Mouse (Mus musculus) hindbrain, postnatal 0 days (tissue): ENCODE data around the gene Plcl1. TPM values are rescaled to one million over a fixed set of nuclear protein-coding genes. Genes with fewer than 3 reads are reported as not detected.

Experiments
- ATAC-seq: fragments of 200-750 bp; cut with Nextera tagmentation; 2 replicates; pipeline ENCODE4 v1.8.0; 2017; ENCODE audit warnings: mild to moderate bottlenecking, moderate TSS enrichment, moderate library complexity
- DNase-seq: peaks from one replicate; pipeline ENCODE4 v3.0.0-alpha.2; 2015; ENCODE audit warnings: low spot score
- H3K27ac ChIP-seq: fragments of 300-500 bp; sonication (generic); 2 replicates; pipeline ENCODE4 v1.5.1; 2014; ENCODE audit warnings: mild to moderate bottlenecking
- H3K27me3 ChIP-seq: fragments of 300-500 bp; sonication (generic); 2 replicates; pipeline ENCODE4 v1.6.1; 2014; ENCODE audit warnings: low read length, mixed read lengths; ENCODE audit not compliant: insufficient read depth
- H3K36me3 ChIP-seq: fragments of 300-500 bp; sonication (generic); 2 replicates; pipeline ENCODE4 v1.6.1; 2014; ENCODE audit warnings: low read length, mixed read lengths; ENCODE audit not compliant: insufficient read depth
- H3K4me1 ChIP-seq: fragments of 300-500 bp; sonication (generic); 2 replicates; pipeline ENCODE4 v1.6.1; 2014; ENCODE audit warnings: antibody characterized with exemption, low read length, mixed read lengths; ENCODE audit not compliant: insufficient read depth
- H3K4me2 ChIP-seq: fragments of 300-500 bp; sonication (generic); 2 replicates; pipeline ENCODE4 v1.6.1; 2014; ENCODE audit warnings: low read depth, mild to moderate bottlenecking, low read length, moderate library complexity, mixed read lengths
- H3K4me3 ChIP-seq: fragments of 300-500 bp; sonication (generic); 2 replicates; pipeline ENCODE4 v1.5.1; 2014; ENCODE audit warnings: low read length
- H3K9ac ChIP-seq: fragments of 300-500 bp; sonication (generic); replicated peaks from 2 replicates; pipeline ENCODE4 v1.6.1; 2014; ENCODE audit warnings: mild to moderate bottlenecking, low read length, moderate library complexity, mixed read lengths
- H3K9me3 ChIP-seq: fragments of 300-500 bp; sonication (generic); 2 replicates; pipeline ENCODE4 v1.6.1; 2016; ENCODE audit warnings: low read length, mixed read lengths
- CTCF ChIP-seq: IDR thresholded peaks from 2 replicates; pipeline ENCODE4 v1.5.1; 2016; ENCODE audit warnings: antibody characterized with exemption, control low read depth, low read depth
- WGBS: fragments of 180-500 bp; shearing (Covaris S2); extraction: QIAGEN DNeasy Blood & Tissue Kit; methylation state at CpG from one replicate; pipeline ENCODE4 v1.1.7; 2014; 5-methylcytosine and 5-hydroxymethylcytosine counted together
- polyA plus RNA-seq: library from polyadenylated mRNA; unstranded; fragments of >200 nt; fragmentation: Nextera tagmentation; extraction: Ambion mirVana; gene quantifications from 2 replicates; pipeline ENCODE4 v1.2.1, GENCODE M21; 2015
- total RNA-seq: library from RNA; depleted of rRNA; stranded (reverse); fragments of >200 nt; gene quantifications from 2 replicates; pipeline ENCODE4 v1.2.3, GENCODE M21; 2014

Plcl1 gene
- total and polyA plus RNA-seq, 2 experiments from 2014 or later: 4.0 to 7.2 TPM

DNA sequence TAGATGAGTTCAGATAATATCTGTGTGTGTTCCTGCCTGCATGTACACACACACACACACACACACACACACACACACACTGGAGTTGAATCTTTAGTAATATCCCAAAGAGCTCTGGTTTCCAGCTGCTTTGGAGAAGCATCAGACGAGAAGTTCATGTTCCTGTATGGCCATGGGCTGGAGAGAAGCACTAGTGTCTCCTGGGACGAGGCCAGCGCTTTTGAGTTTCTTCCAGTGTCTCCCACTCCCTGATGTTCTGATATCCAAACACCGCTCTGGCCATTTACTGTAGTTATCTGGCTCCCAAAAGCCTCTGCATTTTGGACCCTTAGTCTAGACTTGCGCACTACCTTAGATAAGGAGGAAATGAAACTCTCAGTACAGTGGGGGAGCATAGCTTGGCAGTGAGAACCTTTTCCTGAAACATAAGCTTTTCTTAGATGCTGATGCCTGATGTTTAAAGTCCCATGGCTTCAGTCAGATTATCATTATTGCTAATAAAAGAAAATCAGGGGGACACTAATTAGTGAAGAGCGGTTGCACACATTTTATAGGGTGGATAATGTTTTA, 207.1 kb downstream of the Plcl1 start:
- ATAC-seq: no peak
- Histone ChIP-seq H3K4me3 (no peak overlapping the region), H3K36me3 (no peaks in the 10 kb centered on the region), H3K9me3 (no peaks in the 10 kb centered on the region), H3K4me2 (no peak overlapping the region), H3K4me1 (no peaks in the 10 kb centered on the region), H3K9ac (no peak overlapping the region), H3K27ac (no peak overlapping the region), H3K27me3 (no peaks in the 10 kb centered on the region)
- 85% methylated on average over 6 of the region's 6 CpGs for WGBS
- no peak for TF ChIP-seq CTCF
- DNase-seq: no peak

DNA sequence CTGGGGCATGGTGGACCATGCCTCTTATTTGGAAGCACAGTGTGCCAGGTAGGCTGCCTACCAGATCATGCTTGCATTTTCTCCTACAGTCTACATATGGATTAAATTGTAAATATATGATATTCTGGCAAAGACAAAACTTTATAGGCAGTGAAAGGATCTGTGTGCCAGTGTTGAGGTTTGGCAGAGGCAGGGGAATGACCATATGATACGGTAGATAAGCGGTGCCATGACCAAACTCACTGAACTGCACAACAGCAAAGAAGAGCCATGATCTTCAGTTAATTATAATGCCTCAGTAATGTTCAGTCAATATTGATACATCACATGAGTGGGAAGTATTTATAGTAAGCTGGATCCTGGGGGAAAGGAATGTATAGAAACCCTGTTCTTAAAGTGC, 212.1 kb downstream of the Plcl1 start:
- Histone ChIP-seq H3K27ac (no peak overlapping the region), H3K27me3 (no peaks in the 10 kb centered on the region), H3K4me3 (no peak overlapping the region), H3K9ac (no peak overlapping the region), H3K4me1 (0 out of 2 replicates have a peak, but pooled peaks cover 3% of the 10 kb centered on the region), H3K9me3 (no peaks in the 10 kb centered on the region), H3K36me3 (no peaks in the 10 kb centered on the region), H3K4me2 (no peak overlapping the region)
- DNase-seq (no peak), ATAC-seq (no peak)
- 89% methylated on average over 2 of the region's 2 CpGs for WGBS
- no peak for TF ChIP-seq CTCF

DNA sequence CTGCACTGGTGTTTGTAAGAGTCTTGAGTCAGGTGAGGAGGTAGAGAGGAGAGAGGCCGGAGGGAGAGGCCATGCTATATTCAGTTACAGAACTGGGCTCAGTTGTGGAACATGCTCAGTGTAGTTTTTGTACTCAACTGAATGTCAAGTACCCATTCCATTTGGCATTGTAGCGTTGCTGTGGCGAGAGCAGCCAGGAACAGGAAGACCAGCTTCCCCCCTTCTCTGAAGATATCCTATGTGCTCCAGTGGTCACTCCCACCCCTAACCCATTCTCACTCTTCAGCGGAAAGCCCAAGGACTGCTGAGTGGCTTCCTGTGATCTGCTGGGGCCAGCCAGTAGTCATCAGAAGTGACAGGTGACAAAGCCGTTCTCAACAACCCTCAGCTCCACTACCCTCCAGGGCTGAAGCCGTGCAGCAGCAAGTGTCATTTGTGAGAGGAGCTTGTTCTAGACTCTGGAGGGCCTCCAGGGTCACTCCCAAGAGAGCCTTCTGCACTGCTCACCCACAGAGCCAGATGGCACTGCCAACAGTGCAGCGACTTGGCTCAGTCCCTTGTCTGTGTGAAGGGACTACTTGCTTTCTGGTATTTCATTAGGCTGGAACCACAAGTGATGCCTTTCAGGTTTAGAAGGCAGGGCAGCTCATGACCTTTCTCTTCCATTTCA, 213.0 kb downstream of the Plcl1 start:
- DNase-seq (peak; percentile 55), ATAC-seq (peak; percentile 85)
- peak; percentile 7; the same call in 1 of the 2 replicates for TF ChIP-seq CTCF
- peak overlapping the region; percentile 27; the same call in 1 of the 2 replicates for H3K27ac ChIP-seq
- no peak overlapping the region for H3K9ac ChIP-seq
- WGBS: 56% methylated on average over 7 of the region's 7 CpGs
- H3K4me3 ChIP-seq: no peak overlapping the region
- 0 out of 2 replicates have a peak, but pooled peaks cover 3% of the 10 kb centered on the region for H3K4me1 ChIP-seq
- H3K27me3 ChIP-seq: no peaks in the 10 kb centered on the region
- no peaks in the 10 kb centered on the region for H3K9me3 ChIP-seq
- no peaks in the 10 kb centered on the region for H3K36me3 ChIP-seq
- no peak overlapping the region for H3K4me2 ChIP-seq

DNA sequence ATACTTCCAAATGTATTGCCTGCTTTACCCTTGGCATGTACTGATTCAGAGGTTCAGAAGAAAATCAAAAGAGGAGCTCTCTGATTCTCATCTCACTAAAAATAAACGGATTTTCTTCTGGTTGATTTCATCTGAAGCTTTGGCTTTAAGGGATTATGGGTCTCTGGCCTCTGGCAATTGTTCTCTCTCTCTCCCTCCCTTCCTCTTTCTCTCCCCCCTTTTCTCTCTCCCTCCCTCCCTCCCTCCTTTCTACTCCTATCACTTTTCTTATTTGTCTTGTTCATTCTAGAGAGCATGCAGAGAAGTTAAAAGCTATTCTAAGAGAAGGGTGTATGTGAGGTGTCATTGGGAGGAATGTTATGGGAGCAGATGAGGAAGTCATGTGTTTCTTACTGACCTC, 225.8 kb downstream of the Plcl1 start:
- Histone ChIP-seq H3K27me3 (no peaks in the 10 kb centered on the region), H3K4me2 (no peak overlapping the region), H3K36me3 (no peaks in the 10 kb centered on the region), H3K4me1 (no peaks in the 10 kb centered on the region), H3K27ac (no peak overlapping the region), H3K9me3 (no peaks in the 10 kb centered on the region), H3K4me3 (no peak overlapping the region), H3K9ac (no peak overlapping the region)
- 34% methylated on average over 1 of the region's 1 CpGs for WGBS
- no peak for DNase-seq
- no peak for ATAC-seq
- no peak for TF ChIP-seq CTCF

DNA sequence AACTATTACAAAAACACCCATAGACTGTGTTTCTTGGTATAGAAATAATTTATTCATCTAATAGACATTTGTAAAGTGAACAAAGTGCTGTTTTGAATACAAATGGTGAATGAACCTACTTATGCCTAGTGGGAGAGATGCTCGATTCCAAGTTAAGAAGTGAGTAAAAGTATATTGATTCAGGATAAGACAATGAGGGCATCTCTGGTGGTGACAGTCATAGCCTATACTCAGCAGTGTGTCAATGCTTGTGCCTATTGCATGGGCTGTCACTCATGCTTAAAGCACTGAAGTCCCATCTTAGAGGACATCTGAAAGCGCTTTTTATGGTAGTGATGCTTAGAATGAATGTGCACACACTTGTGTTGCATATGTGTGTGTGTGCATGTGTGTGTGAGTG, 226.3 kb downstream of the Plcl1 start:
- no peak for DNase-seq
- H3K27me3 ChIP-seq: no peaks in the 10 kb centered on the region

DNA sequence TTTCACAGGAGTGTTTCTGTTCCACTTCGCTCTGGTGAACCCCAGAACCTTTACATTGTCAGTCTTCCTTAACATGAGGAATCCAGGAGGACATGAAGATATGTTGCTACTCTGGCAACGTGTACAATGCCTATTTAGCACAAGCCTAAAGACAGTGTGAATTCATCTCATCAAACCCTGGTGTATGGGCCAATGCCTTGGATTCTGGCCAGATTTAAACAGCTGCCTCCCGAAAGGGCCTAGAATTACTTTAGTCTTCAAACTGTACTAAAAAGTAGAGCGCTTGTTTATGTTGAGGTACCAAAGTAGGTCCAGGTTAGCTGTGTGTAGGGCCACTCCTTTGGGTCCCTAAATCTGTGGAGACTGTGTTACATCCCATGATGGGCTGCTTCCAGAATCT, 227.6 kb downstream of the Plcl1 start:
- Histone ChIP-seq H3K4me3 (no peak overlapping the region), H3K27me3 (no peaks in the 10 kb centered on the region), H3K4me2 (no peak overlapping the region), H3K9me3 (no peaks in the 10 kb centered on the region), H3K4me1 (no peaks in the 10 kb centered on the region), H3K27ac (no peak overlapping the region), H3K36me3 (no peaks in the 10 kb centered on the region), H3K9ac (no peak overlapping the region)
- TF ChIP-seq CTCF: no peak
- DNase-seq (peak; percentile 28), ATAC-seq (no peak)
- WGBS: 63% methylated on average over 4 of the region's 4 CpGs

More for the DNA sequence above, 226.3 kb downstream of the Plcl1 start:
- Histone ChIP-seq H3K9me3 (no peaks in the 10 kb centered on the region), H3K4me2 (no peak overlapping the region), H3K4me1 (no peaks in the 10 kb centered on the region), H3K36me3 (no peaks in the 10 kb centered on the region), H3K27ac (no peak overlapping the region), H3K4me3 (no peak overlapping the region), H3K9ac (no peak overlapping the region)
- WGBS: 85% methylated on average over 2 of the region's 2 CpGs
- no peak for TF ChIP-seq CTCF
- no peak for ATAC-seq
